Mouse (Mus musculus) c-Kit-positive CD71-positive TER-119-positive erythroid progenitor cells, embryonic 14.5 days (primary cell): ENCODE results near the gene Dtd2.

Experiments used
- DNase-seq: peaks from one replicate; pipeline ENCODE4 v3.0.0-alpha.2; 2013; ENCODE audit warnings: low spot score

Dtd2 gene

DNA sequence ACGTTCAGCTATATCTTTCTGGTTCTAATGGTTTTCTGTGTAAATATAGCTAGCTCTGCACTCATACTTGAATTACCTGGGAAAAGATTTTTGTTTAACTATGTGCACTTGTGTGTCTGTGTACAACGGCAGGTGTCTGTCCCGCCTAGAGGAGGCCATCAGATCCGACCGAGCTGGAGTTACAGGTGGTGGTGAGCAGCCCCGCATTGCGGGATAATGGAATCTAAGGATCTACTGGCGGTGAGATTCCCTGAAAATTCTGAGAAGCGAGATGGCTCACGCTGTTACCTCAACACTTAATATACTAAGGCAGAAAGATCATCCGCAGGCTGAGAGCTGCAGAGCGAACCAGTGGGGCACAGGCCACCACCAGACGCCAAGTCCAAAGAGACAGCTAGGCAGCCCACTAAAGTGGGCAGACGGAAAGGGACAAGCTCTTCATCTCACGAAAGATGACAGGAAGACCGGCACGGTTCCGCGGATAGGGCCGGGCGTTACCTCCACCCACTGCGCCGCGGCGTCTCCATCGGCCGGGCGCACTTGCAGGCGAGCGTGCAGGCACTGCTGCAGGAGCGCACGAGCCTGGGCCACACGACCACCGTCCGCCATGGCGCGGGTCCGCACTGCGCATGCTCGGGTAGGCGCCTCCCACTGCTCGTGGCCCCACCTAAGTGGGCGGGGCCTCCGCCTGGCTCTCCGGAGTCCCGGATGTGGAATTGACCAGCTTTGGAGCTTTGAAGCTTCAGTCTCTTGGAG, at the start of gene Dtd2:
Gene Dtd2, minus strand, starts transcription at position 625 of the 756 bp plus-strand sequence.
- DNase-seq: peak; percentile 83

DNA sequence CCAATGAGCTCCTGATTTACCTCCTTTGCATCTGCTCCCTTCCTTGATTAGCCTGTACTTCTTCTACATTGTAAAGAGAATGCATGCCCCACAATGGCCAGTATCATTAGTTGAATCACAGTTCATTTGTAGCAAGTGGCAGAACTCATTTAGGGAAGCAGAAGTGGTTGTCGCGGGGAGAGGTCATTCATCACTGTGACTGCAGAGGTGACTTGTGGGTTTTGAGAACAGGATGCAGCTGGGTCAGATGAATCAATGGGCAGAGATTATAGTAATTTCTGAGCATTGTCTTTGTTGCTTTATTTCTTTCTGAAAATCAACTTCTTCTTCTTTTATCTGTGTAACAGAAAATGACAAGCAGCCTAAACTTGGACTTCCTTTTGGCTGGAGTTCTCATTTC, 43.0 kb upstream of the Dtd2 start:
- DNase-seq: no peak

GRCm38 (mm10) chr12:52046371-52046770, 40.1 kb upstream of the Dtd2 start:
- DNase-seq: no peak

- no peak for DNase-seq
Measured at GRCm38 (mm10) chr12:52042818-52043336, 36.6 kb upstream of the Dtd2 start.

- DNase-seq: no peak
Measured at GRCm38 (mm10) chr12:52038352-52038751, 32.1 kb upstream of the Dtd2 start.

- no peak for DNase-seq
Measured at GRCm38 (mm10) chr12:52034956-52035355, 28.7 kb upstream of the Dtd2 start.

DNA sequence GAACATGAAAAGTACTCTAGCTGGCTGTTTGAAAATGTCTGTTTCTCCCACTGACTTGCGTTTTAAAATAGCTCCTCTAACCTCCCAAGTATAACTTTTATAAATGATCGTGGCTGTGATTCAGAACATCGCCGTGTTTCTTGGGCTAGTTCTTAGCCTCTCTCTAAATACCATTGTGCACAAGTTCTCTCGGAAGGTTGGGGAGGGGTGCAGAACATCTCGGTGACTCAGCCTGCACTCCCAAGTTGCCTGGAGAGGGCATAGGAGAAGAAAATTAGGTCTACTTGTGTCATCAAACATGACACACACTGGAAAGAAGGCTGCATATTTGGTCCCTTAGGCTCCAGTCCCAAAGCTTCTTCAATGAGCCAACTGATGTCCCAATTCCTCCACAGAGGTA, 26.0 kb upstream of the Dtd2 start:
- DNase-seq: no peak

GRCm38 (mm10) chr12:52027963-52028362, 21.7 kb upstream of the Dtd2 start, which contains the start of gene Gpr33:
Gene Gpr33 (minus strand): TSS chr12:52028063.
- no peak for DNase-seq

- no peak for DNase-seq
Measured at GRCm38 (mm10) chr12:52014494-52015029, 8.3 kb upstream of the Dtd2 start.

DNA sequence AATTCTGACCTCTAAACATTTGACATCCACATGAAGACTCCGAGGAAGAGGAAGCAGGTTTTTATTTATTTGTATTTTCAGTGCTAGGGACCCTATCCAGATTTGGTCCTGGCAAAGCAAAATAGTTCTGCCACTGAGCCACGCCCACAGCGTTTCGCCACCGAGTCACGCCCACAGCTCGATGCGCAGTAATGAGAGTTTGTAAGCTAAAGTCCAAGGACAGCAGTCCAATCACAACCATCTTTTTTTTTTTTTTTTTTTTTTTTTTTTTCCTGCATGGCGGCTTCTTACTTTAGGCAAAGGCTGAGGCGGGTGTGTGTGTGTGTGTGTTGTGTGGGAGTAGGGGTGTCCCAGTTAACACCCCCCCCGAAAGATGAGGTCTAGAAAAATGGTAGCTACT, 7.7 kb upstream of the Dtd2 start:
- no peak for DNase-seq

DNA sequence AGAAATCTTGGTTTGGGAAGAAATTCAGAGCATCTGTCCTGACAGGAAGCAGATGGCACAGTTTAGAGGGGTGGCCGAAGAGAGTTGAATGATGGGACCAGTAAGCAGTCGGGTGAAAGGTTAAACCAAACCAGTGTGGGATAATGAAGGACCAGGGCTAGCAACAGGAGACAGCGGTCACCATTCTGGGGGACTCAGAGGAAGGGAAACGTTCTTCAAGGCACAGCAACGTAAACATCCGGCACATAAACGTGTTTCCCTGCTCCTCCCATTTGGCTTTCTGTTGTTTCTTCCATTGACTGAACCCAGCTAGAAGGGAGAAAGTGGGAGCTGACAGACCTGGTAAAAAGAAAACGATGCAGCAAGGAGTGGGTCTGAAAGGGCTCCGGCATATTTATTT, 7.0 kb upstream of the Dtd2 start:
- no peak for DNase-seq

DNA sequence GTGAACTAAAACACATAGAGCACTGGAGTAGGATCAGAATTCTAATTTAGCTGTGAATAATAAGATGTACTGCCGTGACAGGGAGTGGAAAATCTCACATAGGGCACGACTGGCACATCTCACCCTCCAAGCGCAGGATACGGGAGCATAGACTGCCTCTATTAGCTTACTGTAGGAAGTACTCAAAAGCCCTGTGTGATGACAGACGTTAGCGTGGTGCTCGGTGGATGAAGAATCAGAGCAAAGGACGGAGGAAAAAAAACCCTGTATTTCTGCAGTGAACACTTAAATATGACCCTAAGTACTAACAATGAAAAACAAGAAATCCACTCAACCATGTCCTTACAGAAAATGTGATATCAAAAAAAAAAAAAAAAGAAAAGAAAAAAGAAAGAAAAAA, 5.9 kb upstream of the Dtd2 start:
- DNase-seq: no peak

DNA sequence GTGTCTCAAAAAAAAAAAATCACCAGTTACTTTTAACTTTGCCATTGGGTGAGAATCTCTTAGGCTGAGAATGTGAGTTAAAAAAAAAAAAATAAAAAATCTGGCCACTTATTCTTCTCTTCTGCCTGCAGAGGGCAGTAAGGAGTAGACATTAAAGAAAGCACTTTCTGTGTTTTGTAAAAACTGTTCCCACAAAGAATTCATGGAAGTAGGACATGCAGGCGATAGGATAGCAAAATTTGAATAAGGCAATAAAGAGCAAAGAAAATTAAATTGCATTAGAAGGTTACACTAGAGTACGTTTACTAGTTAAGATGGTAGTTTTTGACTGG, 4.3 kb upstream of the Dtd2 start:
- peak; percentile 38 for DNase-seq

GRCm38 (mm10) chr12:52009928-52010629, 3.8 kb upstream of the Dtd2 start:
- DNase-seq: no peak

- DNase-seq: no peak
Measured at GRCm38 (mm10) chr12:52006633-52006994, 313 bp upstream of the Dtd2 start.

GRCm38 (mm10) chr12:52002746-52003145, 3.6 kb downstream of the Dtd2 start:
- DNase-seq: no peak

- peak; percentile 69 for DNase-seq
Measured at GRCm38 (mm10) chr12:52001544-52001943, 4.8 kb downstream of the Dtd2 start.

DNA sequence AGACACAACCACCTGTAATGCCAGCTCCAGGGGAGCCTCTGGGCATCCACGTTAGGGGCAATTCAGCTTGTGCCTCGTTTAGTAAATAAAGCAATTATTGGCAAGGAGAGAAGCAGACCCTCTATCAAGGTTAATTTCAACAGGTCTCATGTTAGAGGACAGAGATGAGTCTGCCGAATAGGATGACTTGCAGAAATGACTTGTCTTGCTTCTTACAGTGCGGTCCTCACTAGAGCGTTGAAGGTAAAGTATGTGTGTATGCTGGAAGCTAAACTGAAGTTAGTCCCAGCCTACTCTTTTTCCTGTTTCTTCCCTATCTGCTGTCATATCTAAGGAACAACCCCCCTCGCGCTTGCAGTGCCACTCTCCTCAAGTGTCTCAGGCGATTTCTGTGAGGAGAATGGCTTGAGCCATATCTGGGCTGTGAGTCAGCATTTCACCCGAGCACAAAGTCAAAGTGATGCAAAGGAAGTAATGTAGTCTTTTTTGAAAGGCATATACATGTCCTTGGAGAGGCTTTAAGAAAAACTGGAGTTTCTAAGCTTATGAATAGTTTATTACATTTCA, 7.9 kb downstream of the Dtd2 start:
- peak; percentile 13 for DNase-seq

- no peak for DNase-seq
Measured at GRCm38 (mm10) chr12:51995738-51996536, 10.4 kb downstream of the Dtd2 start.

- DNase-seq: no peak
Measured at GRCm38 (mm10) chr12:51990629-51991028, 15.7 kb downstream of the Dtd2 start.

DNA sequence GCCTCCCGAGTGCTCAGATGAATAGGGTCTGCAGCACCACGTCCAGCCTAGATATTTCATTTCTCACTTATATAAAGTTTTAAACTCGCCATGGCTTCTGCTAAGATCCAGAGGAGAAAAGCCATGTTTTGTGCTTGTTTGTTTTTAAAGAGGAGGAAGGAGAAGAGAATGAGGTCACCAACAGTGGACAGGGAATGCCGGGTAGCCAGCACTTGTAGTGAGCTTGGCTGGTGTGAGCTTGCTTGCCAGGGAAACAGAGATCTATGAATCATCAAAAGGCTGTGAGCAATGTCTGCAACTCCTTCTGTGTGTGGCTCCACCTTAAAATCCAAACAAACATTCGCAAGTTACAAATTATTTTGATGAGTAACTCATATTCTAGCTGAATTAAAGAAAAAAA, 17.8 kb downstream of the Dtd2 start:
- no peak for DNase-seq

DNA sequence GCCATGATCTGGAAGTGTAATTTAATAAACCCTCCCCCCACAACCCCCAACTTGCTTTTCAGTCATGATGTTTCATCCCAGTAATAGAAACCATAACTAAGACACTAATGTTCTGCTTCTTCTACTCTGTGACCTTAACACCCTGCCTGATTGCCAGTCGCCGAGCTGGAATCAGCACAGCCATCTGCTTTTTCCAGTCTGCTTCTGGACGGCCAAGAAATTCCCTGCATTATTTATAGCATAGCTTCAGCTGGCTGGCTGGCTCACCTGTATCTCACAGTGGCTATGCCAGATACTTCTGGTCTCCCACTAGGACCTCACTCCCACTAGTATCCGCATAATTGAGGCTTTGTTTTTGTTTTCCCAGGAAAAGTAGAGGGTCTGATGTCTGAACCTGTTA, 20.5 kb downstream of the Dtd2 start:
- DNase-seq: no peak
